Mouse (Mus musculus) G1E (cell line): ENCODE results near the gene Fam222b.

ENCODE experiments used
- CTCF ChIP-seq: IDR thresholded peaks from 2 replicates; pipeline ENCODE4 v1.5.1; 2012; ENCODE audit warnings: low read depth, low read length, inconsistent platforms, mixed read lengths
- GATA1 ChIP-seq: IDR thresholded peaks from 2 replicates; pipeline ENCODE4 v1.6.1; 2012; ENCODE audit warnings: borderline replicate concordance, low read length, inconsistent platforms, mixed read lengths
- GATA2 ChIP-seq: IDR thresholded peaks from 2 replicates; pipeline ENCODE4 v1.6.1; 2012; ENCODE audit warnings: low read depth, low read length, inconsistent platforms, borderline replicate concordance
- POLR2AphosphoS5 ChIP-seq: IDR thresholded peaks from 2 replicates; pipeline ENCODE4 v1.6.1; 2012; ENCODE audit warnings: low read depth, low read length, inconsistent platforms; ENCODE audit not compliant: insufficient replicate concordance
- TAL1 ChIP-seq: conservative IDR thresholded peaks from 2 replicates; pipeline ENCODE4 v1.6.1; 2012; ENCODE audit warnings: low read depth, low read length, inconsistent platforms, mixed read lengths

GRCm38 (mm10) chr11:78069130-78069529 lies 25.3 kb upstream of the Fam222b start:
- TF ChIP-seq CTCF = no peak
- no peak for TF ChIP-seq POLR2AphosphoS5
- no peak for TF ChIP-seq TAL1
- TF ChIP-seq GATA1 = no peak
- no peak for TF ChIP-seq GATA2
